8 mouse cellular contexts compared by ENCODE assay signal in the genomic region with DNA sequence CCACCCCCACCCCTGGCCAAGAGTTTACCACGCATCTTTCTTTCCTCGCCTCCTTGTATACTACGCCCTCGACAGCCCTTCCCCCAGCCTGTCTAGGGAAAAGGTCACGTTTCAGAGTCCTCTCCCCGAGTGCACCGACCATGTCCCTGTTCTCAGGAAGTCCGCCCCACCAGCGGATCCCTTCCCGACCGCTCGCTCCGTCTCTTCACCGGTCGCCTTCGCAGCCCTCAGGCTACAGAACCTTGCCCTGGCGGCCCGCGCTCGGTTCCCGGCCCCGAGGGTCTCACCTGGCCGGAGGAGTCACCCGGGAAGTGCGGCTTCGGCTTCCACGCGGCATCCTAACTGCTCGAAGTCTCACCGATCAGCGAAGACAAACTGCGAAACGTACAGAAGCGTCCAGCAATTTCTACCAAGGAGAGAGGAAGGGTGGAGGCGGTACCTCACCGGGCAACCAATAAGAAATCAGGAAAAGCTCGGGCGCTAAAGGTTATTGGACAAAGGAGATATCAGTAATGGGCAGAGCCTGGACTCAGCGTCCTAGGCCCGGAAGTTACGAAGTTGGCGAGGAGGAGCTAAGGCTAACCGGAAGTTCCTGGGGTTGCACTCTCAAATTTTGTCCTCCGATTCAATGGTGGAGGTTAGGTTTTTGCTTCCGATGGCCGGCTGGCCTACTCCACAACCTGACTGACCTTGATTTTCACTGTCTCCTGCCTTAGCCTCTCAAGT. TPM values are rescaled to one million over a fixed set of nuclear protein-coding genes. Genes with fewer than 3 reads are reported as not detected.
DNase-seq lines count a peak whose midpoint lies in the region; ATAC-seq lines count a peak whose summit lies in the region.

Gene Chchd2, minus strand, starts transcription at position 560 of the 726 bp plus-strand sequence.

- peak within 1 kb of the TSS; percentile 67 for H3K4me3 ChIP-seq in intestine, embryonic 14.5 days (ENCODE audit: low read depth, low read length)

- peak within 1 kb of the TSS; percentile 90 for H3K27ac ChIP-seq in intestine, embryonic 14.5 days (ENCODE audit: low read depth)

- no peaks in the 10 kb centered on the region for H3K9me3 ChIP-seq in intestine, embryonic 14.5 days (ENCODE audit: control insufficient read depth, low read length)

- peak within 1 kb of the TSS; percentile 80 for H3K9ac ChIP-seq in intestine, embryonic 14.5 days (ENCODE audit: low read length)

- no peaks in the 10 kb centered on the region for H3K27me3 ChIP-seq in intestine, embryonic 14.5 days (replicated peaks; ENCODE audit: control insufficient read depth, insufficient read depth, low read length)

- intact Hi-C loops in left cerebral cortex, postnatal 14 days (cut with DNase I), result no loop called here

- peaks cover 24% of the 10 kb centered on the region for H3K36me3 ChIP-seq in intestine, embryonic 14.5 days (ENCODE audit: control insufficient read depth, insufficient read depth, low read length)

- under 1% methylated on average over 46 of the region's 46 CpGs for WGBS in intestine, embryonic 14.5 days

- peaks cover 7% of the 10 kb centered on the region; the same call in 1 of the 2 replicates for H3K4me1 ChIP-seq in intestine, embryonic 14.5 days (replicated peaks; ENCODE audit: control insufficient read depth, insufficient read depth, low read length)

- DNase-seq in adrenal gland, adult 18-20 months (ENCODE audit: low spot score in 2 of 2), result peak; percentile 83 to 86
- peak; percentile 97 for DNase-seq in embryo, embryonic 11 days
- peak; percentile 94 for DNase-seq in gastrocnemius, postnatal 25 days
- peak; percentile 94 for DNase-seq in intestine, embryonic 14.5 days (ENCODE audit: low spot score)
- peak; percentile 96 to 98 for DNase-seq in left cerebral cortex, postnatal 14 days (ENCODE audit: low spot score in 2 of 2)
- peak; percentile 98 for DNase-seq in mesoderm, embryonic 11.5 days (ENCODE audit: low read depth, low spot score)
- peak; percentile 91 to 96 for DNase-seq in right cerebral cortex, postnatal 36 days (ENCODE audit: low spot score in 2 of 2)
- DNase-seq in yolk sac, embryonic 10.5 days (ENCODE audit: low spot score), result peak; percentile 97

- ATAC-seq in intestine, embryonic 14.5 days (replicated peaks; ENCODE audit: low FRiP score, low TSS enrichment, low read depth), result peak; percentile 98

- H3K4me2 ChIP-seq in intestine, embryonic 14.5 days (ENCODE audit: low read length), result peak within 1 kb of the TSS; percentile 95

RNA-seq across cellular contexts. Expression of gene Chchd2, which starts in this region (rescaled TPM):
- total RNA-seq in adrenal gland, adult 18-20 months (2021), result 1,000 to 10,000 TPM; 1,056 to 1,163 TPM
- total RNA-seq in gastrocnemius, postnatal 25 days (2021), result 100 to 1,000 TPM; 560 to 586 TPM
- 944 and 1,022 TPM in 2 replicates for polyA plus RNA-seq in intestine, embryonic 14.5 days (2014; fragmentation: Nextera tagmentation; extraction: Ambion mirVana)
- 100 to 1,000 TPM; 413 to 428 TPM for total RNA-seq in left cerebral cortex, postnatal 14 days (2021)

Comparison
In these comparisons a context has a peak if more than half of its experiments do, and no peak if none do; other contexts are left out.
1. Peak in every context shown above with its lines: DNase-seq, ATAC-seq, H3K4me3 ChIP-seq and H3K27ac ChIP-seq.